Mouse (Mus musculus) megakaryocyte-erythroid progenitor cell, adult 5-6 weeks (primary cell): ENCODE data around the gene Nup93. TPM values are rescaled to one million over a fixed set of nuclear protein-coding genes. Genes with fewer than 3 reads are reported as not detected.

Experiments used
- ATAC-seq: replicated peaks from 2 replicates; pipeline ENCODE4 v1.8.0; 2016; ENCODE audit warnings: mild to moderate bottlenecking, inconsistent platforms; ENCODE audit not compliant: severe bottlenecking, poor library complexity, low FRiP score, low TSS enrichment
- total RNA-seq, 2 experiments: library from RNA; stranded (forward) in 1 of 2; stranded (reverse) in 1 of 2; fragments of 200-1000, 215-1000 nt in 1 of 2; fragments of >200 nt in 1 of 2; fragmentation: Nextera tagmentation in 1 of 2; gene quantifications; 2 replicates each; pipeline ENCODE4 v1.2.3; 2014 to 2017

Gene Nup93
- total RNA-seq, 2 experiments from 2014 or later = 55.1 to 66.6 TPM

- no peak for ATAC-seq
Measured at GRCm38 (mm10) chr8:94345657-94346056, 131.3 kb downstream of the Nup93 start.

GRCm38 (mm10) chr8:94346264-94346663 lies 131.9 kb downstream of the Nup93 start:
- no peak for ATAC-seq

GRCm38 (mm10) chr8:94348425-94348824 lies 134.1 kb downstream of the Nup93 start:
- no peak for ATAC-seq

GRCm38 (mm10) chr8:94354069-94354531 lies 139.7 kb downstream of the Nup93 start:
- ATAC-seq = no peak

GRCm38 (mm10) chr8:94354571-94354970 lies 140.2 kb downstream of the Nup93 start:
- no peak for ATAC-seq

- no peak for ATAC-seq
Measured at GRCm38 (mm10) chr8:94357220-94357619, 142.9 kb downstream of the Nup93 start.

GRCm38 (mm10) chr8:94358541-94358940 lies 144.2 kb downstream of the Nup93 start:
- ATAC-seq = no peak

GRCm38 (mm10) chr8:94361774-94362431 lies 147.5 kb downstream of the Nup93 start:
- no peak for ATAC-seq

- ATAC-seq = no peak
Measured at GRCm38 (mm10) chr8:94362607-94363239, 148.4 kb downstream of the Nup93 start.

- peak; percentile 81 for ATAC-seq
Measured at GRCm38 (mm10) chr8:94363288-94363688, 148.9 kb downstream of the Nup93 start.

- ATAC-seq = no peak
Measured at GRCm38 (mm10) chr8:94363906-94364305, 149.5 kb downstream of the Nup93 start.

- no peak for ATAC-seq
Measured at GRCm38 (mm10) chr8:94364686-94365312, 150.4 kb downstream of the Nup93 start.

GRCm38 (mm10) chr8:94365410-94365981 lies 151.1 kb downstream of the Nup93 start:
- ATAC-seq = peak; percentile 82

Other genes with a start within 250 kb of the Nup93 start
- gene Amfr, start 201.7 kb upstream of the Nup93 start, total RNA-seq (2014; fragmentation: Nextera tagmentation) = 62.9 and 64.6 TPM in 2 replicates
- 89.4 and 214 TPM in 2 replicates for gene Amfr, start 201.7 kb upstream of the Nup93 start, total RNA-seq (2017)
- gene Nudt21, start 177.5 kb upstream of the Nup93 start, total RNA-seq (2014; fragmentation: Nextera tagmentation) = 122 and 145 TPM in 2 replicates
- 68.2 and 81.4 TPM in 2 replicates for gene Nudt21, start 177.5 kb upstream of the Nup93 start, total RNA-seq (2017)
- gene Ogfod1, start 177.4 kb upstream of the Nup93 start, total RNA-seq (2014; fragmentation: Nextera tagmentation) = 17.2 and 19.0 TPM in 2 replicates
- 8.4 and 11.3 TPM in 2 replicates for gene Ogfod1, start 177.4 kb upstream of the Nup93 start, total RNA-seq (2017)
- gene Bbs2, start 115.6 kb upstream of the Nup93 start, total RNA-seq (2014; fragmentation: Nextera tagmentation) = 5.3 and 11.9 TPM in 2 replicates
- gene Bbs2, start 115.6 kb upstream of the Nup93 start, total RNA-seq (2017) = 2.0 and 15.9 TPM in 2 replicates
- gene Mt4, start 77.4 kb upstream of the Nup93 start, total RNA-seq (2014; fragmentation: Nextera tagmentation) = not detected in 2 replicates
- gene Mt4, start 77.4 kb upstream of the Nup93 start, total RNA-seq (2017) = not detected in 2 replicates
- gene Mt3, start 62.0 kb upstream of the Nup93 start, total RNA-seq (2014; fragmentation: Nextera tagmentation) = not detected in 2 replicates
- not detected in 2 replicates for gene Mt3, start 62.0 kb upstream of the Nup93 start, total RNA-seq (2017)
- 352 and 428 TPM in 2 replicates for gene Mt2, start 41.9 kb upstream of the Nup93 start, total RNA-seq (2014; fragmentation: Nextera tagmentation)
- gene Mt2, start 41.9 kb upstream of the Nup93 start, total RNA-seq (2017) = 400 TPM in 2 replicates
- gene Mt1, start 35.5 kb upstream of the Nup93 start, total RNA-seq (2014; fragmentation: Nextera tagmentation) = 524 and 583 TPM in 2 replicates
- gene Mt1, start 35.5 kb upstream of the Nup93 start, total RNA-seq (2017) = 648 and 717 TPM in 2 replicates
- 0.12 and 1.8 TPM in 2 replicates for gene Slc12a3, start 114.6 kb downstream of the Nup93 start, total RNA-seq (2014; fragmentation: Nextera tagmentation)
- not detected in 2 replicates for gene Slc12a3, start 114.6 kb downstream of the Nup93 start, total RNA-seq (2017)
- gene Herpud1, start 171.9 kb downstream of the Nup93 start, total RNA-seq (2014; fragmentation: Nextera tagmentation) = 31.8 and 41.0 TPM in 2 replicates
- 43.7 and 50.8 TPM in 2 replicates for gene Herpud1, start 171.9 kb downstream of the Nup93 start, total RNA-seq (2017)
- gene Nlrc5, start 219.8 kb downstream of the Nup93 start, total RNA-seq (2014; fragmentation: Nextera tagmentation) = 39.9 and 47.6 TPM in 2 replicates
- gene Nlrc5, start 219.8 kb downstream of the Nup93 start, total RNA-seq (2017) = 25.4 and 30.9 TPM in 2 replicates